Mouse (Mus musculus): ENCODE measurements around the gene Evc. TPM values are rescaled to one million over a fixed set of nuclear protein-coding genes. Genes with fewer than 3 reads are reported as not detected.

Gene Evc
- total and polyA plus RNA-seq, 2 experiments from 2014 or later, result 4.2 to 17.1 TPM

GRCm38 (mm10) chr5:37288374-37288773 lies 48.3 kb downstream of the Evc start:
- H3K9ac ChIP-seq (replicated peaks; ENCODE audit: low read length), result no peak overlapping the region
- H3K4me2 ChIP-seq (ENCODE audit: low read depth, low read length), result no peak overlapping the region
- peak; percentile 80 for DNase-seq (ENCODE audit: low spot score)
- H3K4me1 ChIP-seq (ENCODE audit: insufficient read depth, low read length), result no peaks in the 10 kb centered on the region
- no peak overlapping the region for H3K27ac ChIP-seq
- 63% methylated on average over 3 of the region's 3 CpGs for WGBS
- no peaks in the 10 kb centered on the region for H3K27me3 ChIP-seq (ENCODE audit: insufficient read depth, low read length)
- H3K4me3 ChIP-seq (ENCODE audit: low read length), result no peak overlapping the region
- H3K36me3 ChIP-seq (ENCODE audit: insufficient read depth, low read length), result peaks cover 53% of the 10 kb centered on the region
- peak; percentile 33 for ATAC-seq
- peak; percentile 92 for TF ChIP-seq CTCF (IDR thresholded peaks at IDR 0.05; ENCODE audit: low read depth)
- H3K9me3 ChIP-seq (ENCODE audit: low read length), result no peaks in the 10 kb centered on the region

GRCm38 (mm10) chr5:37281021-37281420 lies 55.7 kb downstream of the Evc start:
- Histone ChIP-seq H3K4me2 (ENCODE audit: low read depth, low read length) (no peak overlapping the region), H3K4me1 (ENCODE audit: insufficient read depth, low read length) (no peaks in the 10 kb centered on the region), H3K27ac (no peak overlapping the region), H3K27me3 (ENCODE audit: insufficient read depth, low read length) (no peaks in the 10 kb centered on the region), H3K9ac (replicated peaks; ENCODE audit: low read length) (no peak overlapping the region), H3K9me3 (ENCODE audit: low read length) (no peaks in the 10 kb centered on the region), H3K4me3 (ENCODE audit: low read length) (no peak overlapping the region), H3K36me3 (ENCODE audit: insufficient read depth, low read length) (peaks cover 67% of the 10 kb centered on the region)
- 92% methylated on average over 11 of the region's 11 CpGs for WGBS
- no peak for TF ChIP-seq CTCF (IDR thresholded peaks at IDR 0.05; ENCODE audit: low read depth)
- ATAC-seq (no peak), DNase-seq (ENCODE audit: low spot score) (no peak)

GRCm38 (mm10) chr5:37263816-37264215 lies 72.9 kb downstream of the Evc start:
- H3K27me3 ChIP-seq (ENCODE audit: insufficient read depth, low read length), result no peaks in the 10 kb centered on the region
- H3K4me1 ChIP-seq (ENCODE audit: insufficient read depth, low read length), result no peaks in the 10 kb centered on the region
- no peak for ATAC-seq
- no peaks in the 10 kb centered on the region for H3K9me3 ChIP-seq (ENCODE audit: low read length)
- H3K27ac ChIP-seq, result no peak overlapping the region
- no peak for TF ChIP-seq CTCF (IDR thresholded peaks at IDR 0.05; ENCODE audit: low read depth)
- no peak for DNase-seq (ENCODE audit: low spot score)
- H3K4me3 ChIP-seq (ENCODE audit: low read length), result no peak overlapping the region
- no peak overlapping the region for H3K4me2 ChIP-seq (ENCODE audit: low read depth, low read length)
- WGBS, result 67% methylated on average over 6 of the region's 6 CpGs
- H3K9ac ChIP-seq (replicated peaks; ENCODE audit: low read length), result no peak overlapping the region
- peaks cover 28% of the 10 kb centered on the region for H3K36me3 ChIP-seq (ENCODE audit: insufficient read depth, low read length)

- DNase-seq (ENCODE audit: low spot score) (peak; percentile 48), ATAC-seq (peak; percentile 39; the same call in 1 of the 2 replicates)
- WGBS, result 35% methylated on average over 5 of the region's 5 CpGs
- no peak overlapping the region for H3K9ac ChIP-seq (replicated peaks; ENCODE audit: low read length)
- H3K4me1 ChIP-seq (ENCODE audit: insufficient read depth, low read length), result 0 out of 2 replicates have a peak, but pooled peaks cover 6% of the 10 kb centered on the region
- H3K4me2 ChIP-seq (ENCODE audit: low read depth, low read length), result no peak overlapping the region
- H3K4me3 ChIP-seq (ENCODE audit: low read length), result no peak overlapping the region
- H3K9me3 ChIP-seq (ENCODE audit: low read length), result no peaks in the 10 kb centered on the region
- H3K27me3 ChIP-seq (ENCODE audit: insufficient read depth, low read length), result no peaks in the 10 kb centered on the region
- H3K27ac ChIP-seq, result no peak overlapping the region
- no peak for TF ChIP-seq CTCF (IDR thresholded peaks at IDR 0.05; ENCODE audit: low read depth)
- H3K36me3 ChIP-seq (ENCODE audit: insufficient read depth, low read length), result peaks cover 13% of the 10 kb centered on the region
Measured at GRCm38 (mm10) chr5:37261734-37262133, 75.0 kb downstream of the Evc start.

GRCm38 (mm10) chr5:37257243-37257642 lies 79.5 kb downstream of the Evc start:
- 51% methylated on average over 5 of the region's 5 CpGs for WGBS
- no peak for ATAC-seq
- H3K4me3 ChIP-seq (ENCODE audit: low read length), result no peak overlapping the region
- no peaks in the 10 kb centered on the region for H3K36me3 ChIP-seq (ENCODE audit: insufficient read depth, low read length)
- H3K27me3 ChIP-seq (ENCODE audit: insufficient read depth, low read length), result no peaks in the 10 kb centered on the region
- H3K9me3 ChIP-seq (ENCODE audit: low read length), result no peaks in the 10 kb centered on the region
- TF ChIP-seq CTCF (IDR thresholded peaks at IDR 0.05; ENCODE audit: low read depth), result no peak
- DNase-seq (ENCODE audit: low spot score), result no peak
- H3K9ac ChIP-seq (replicated peaks; ENCODE audit: low read length), result no peak overlapping the region
- H3K4me2 ChIP-seq (ENCODE audit: low read depth, low read length), result no peak overlapping the region
- no peak overlapping the region for H3K27ac ChIP-seq
- peaks cover 6% of the 10 kb centered on the region; the same call in 1 of the 2 replicates for H3K4me1 ChIP-seq (ENCODE audit: insufficient read depth, low read length)

- H3K4me1 ChIP-seq (ENCODE audit: insufficient read depth, low read length), result peaks cover 6% of the 10 kb centered on the region; the same call in 1 of the 2 replicates
- no peaks in the 10 kb centered on the region for H3K9me3 ChIP-seq (ENCODE audit: low read length)
- no peaks in the 10 kb centered on the region for H3K36me3 ChIP-seq (ENCODE audit: insufficient read depth, low read length)
- DNase-seq (ENCODE audit: low spot score) (no peak), ATAC-seq (no peak)
- H3K27ac ChIP-seq, result no peak overlapping the region
- H3K9ac ChIP-seq (replicated peaks; ENCODE audit: low read length), result no peak overlapping the region
- 66% methylated on average over 7 of the region's 7 CpGs for WGBS
- no peak overlapping the region for H3K4me2 ChIP-seq (ENCODE audit: low read depth, low read length)
- H3K4me3 ChIP-seq (ENCODE audit: low read length), result no peak overlapping the region
- no peak for TF ChIP-seq CTCF (IDR thresholded peaks at IDR 0.05; ENCODE audit: low read depth)
- no peaks in the 10 kb centered on the region for H3K27me3 ChIP-seq (ENCODE audit: insufficient read depth, low read length)
Measured at GRCm38 (mm10) chr5:37256823-37257222, 79.9 kb downstream of the Evc start.

GRCm38 (mm10) chr5:37254523-37254922 lies 82.2 kb downstream of the Evc start:
- no peak overlapping the region for H3K27ac ChIP-seq
- H3K4me3 ChIP-seq (ENCODE audit: low read length), result no peak overlapping the region
- H3K36me3 ChIP-seq (ENCODE audit: insufficient read depth, low read length), result no peaks in the 10 kb centered on the region
- 0 out of 2 replicates have a peak, but pooled peaks have one; percentile 19 for ATAC-seq
- peak; percentile 47 for DNase-seq (ENCODE audit: low spot score)
- no peaks in the 10 kb centered on the region for H3K9me3 ChIP-seq (ENCODE audit: low read length)
- no peak overlapping the region for H3K4me2 ChIP-seq (ENCODE audit: low read depth, low read length)
- no peak for TF ChIP-seq CTCF (IDR thresholded peaks at IDR 0.05; ENCODE audit: low read depth)
- no peak overlapping the region for H3K9ac ChIP-seq (replicated peaks; ENCODE audit: low read length)
- WGBS, result 41% methylated on average over 4 of the region's 4 CpGs
- no peaks in the 10 kb centered on the region for H3K27me3 ChIP-seq (ENCODE audit: insufficient read depth, low read length)
- peaks cover 11% of the 10 kb centered on the region; the same call in 1 of the 2 replicates for H3K4me1 ChIP-seq (ENCODE audit: insufficient read depth, low read length)

Measured in hindbrain, postnatal 0 days (tissue).